8 mouse cellular contexts compared by ENCODE assay signal in genomic region chr6:85068322-85069022, GRCm38 (mm10). TPM values are rescaled to one million over a fixed set of nuclear protein-coding genes. Genes with fewer than 3 reads are reported as not detected.
DNase-seq lines count a peak whose midpoint lies in the region; ATAC-seq and TF ChIP-seq lines count a peak whose summit lies in the region.

No protein-coding gene starts in this region.

- no peak for TF ChIP-seq CTCF in small intestine, adult 2 months (IDR thresholded peaks at IDR 0.05; ENCODE audit: extremely low read depth, insufficient read length, insufficient replicate concordance, low read depth, low read length)

- no peak for ATAC-seq in heart, embryonic 15.5 days (replicated peaks; ENCODE audit: insufficient number of reproducible peaks, insufficient read depth, low FRiP score, low read depth)
- peak; percentile 41; the same call in 1 of the 2 replicates for ATAC-seq in lung, embryonic 15.5 days (ENCODE audit: borderline replicate concordance, extremely low read depth, low FRiP score, low TSS enrichment)

- peak overlapping the region; percentile 74 for H3K4me2 ChIP-seq in heart, embryonic 15.5 days
- H3K4me2 ChIP-seq in lung, embryonic 15.5 days, result peak overlapping the region; percentile 84

- 5% methylated on average over 17 of the region's 17 CpGs for WGBS in embryonic facial prominence, embryonic 10.5 days
- WGBS in heart, embryonic 15.5 days, result 6% methylated on average over 17 of the region's 17 CpGs
- WGBS in lung, embryonic 15.5 days, result 3% methylated on average over 17 of the region's 17 CpGs
- 4% methylated on average over 17 of the region's 17 CpGs for WGBS in small intestine, adult 2 months

- peak; percentile 27 for DNase-seq in adrenal gland, postnatal 10 days
- DNase-seq in adrenal gland, adult 2 months, result no peak
- peak; percentile 28 for DNase-seq in CD4-positive, CD25-positive, alpha-beta regulatory T cell, adult 2 months (ENCODE audit: low read depth, low spot score)
- DNase-seq in embryonic facial prominence, embryonic 10.5 days (ENCODE audit: low spot score), result no peak
- DNase-seq in layer of hippocampus, adult 18-20 months (ENCODE audit: low spot score in 2 of 2), result peak; percentile 30 to 83

- peaks cover 7% of the 10 kb centered on the region for H3K27me3 ChIP-seq in embryonic facial prominence, embryonic 10.5 days (replicated peaks; ENCODE audit: low read depth, poor library complexity, severe bottlenecking)
- H3K27me3 ChIP-seq in heart, embryonic 15.5 days, result no peaks in the 10 kb centered on the region
- no peaks in the 10 kb centered on the region for H3K27me3 ChIP-seq in lung, embryonic 15.5 days
- H3K27me3 ChIP-seq in small intestine, adult 2 months (ENCODE audit: control insufficient read depth, insufficient read depth, low read length), result no peaks in the 10 kb centered on the region

- H3K9ac ChIP-seq in heart, embryonic 15.5 days, result peak overlapping the region; percentile 80
- peak overlapping the region; percentile 82 for H3K9ac ChIP-seq in lung, embryonic 15.5 days

- H3K36me3 ChIP-seq in embryonic facial prominence, embryonic 10.5 days (replicated peaks), result no peaks in the 10 kb centered on the region
- H3K36me3 ChIP-seq in heart, embryonic 15.5 days, result no peaks in the 10 kb centered on the region
- no peaks in the 10 kb centered on the region for H3K36me3 ChIP-seq in lung, embryonic 15.5 days
- H3K36me3 ChIP-seq in small intestine, adult 2 months (ENCODE audit: control insufficient read depth, insufficient read depth, low read length), result no peaks in the 10 kb centered on the region

- TF ChIP-seq POLR2A in small intestine, adult 2 months (IDR thresholded peaks at IDR 0.05; ENCODE audit: low read depth, low read length), result no peak

- H3K4me1 ChIP-seq in embryonic facial prominence, embryonic 10.5 days, result peaks cover 14% of the 10 kb centered on the region
- peaks cover 14% of the 10 kb centered on the region for H3K4me1 ChIP-seq in heart, embryonic 15.5 days (replicated peaks)
- peaks cover 8% of the 10 kb centered on the region for H3K4me1 ChIP-seq in lung, embryonic 15.5 days
- H3K4me1 ChIP-seq in small intestine, adult 2 months (ENCODE audit: control insufficient read depth, insufficient read depth, insufficient read length, low read length), result no peaks in the 10 kb centered on the region

- no peaks in the 10 kb centered on the region for H3K9me3 ChIP-seq in embryonic facial prominence, embryonic 10.5 days
- no peaks in the 10 kb centered on the region for H3K9me3 ChIP-seq in heart, embryonic 15.5 days (replicated peaks)
- H3K9me3 ChIP-seq in lung, embryonic 15.5 days, result no peaks in the 10 kb centered on the region

- H3K27ac ChIP-seq in embryonic facial prominence, embryonic 10.5 days (replicated peaks), result peak overlapping the region; percentile 88
- H3K27ac ChIP-seq in heart, embryonic 15.5 days, result peak overlapping the region; percentile 72
- H3K27ac ChIP-seq in lung, embryonic 15.5 days, result peak overlapping the region; percentile 78
- H3K27ac ChIP-seq in small intestine, adult 2 months (ENCODE audit: insufficient read depth, low read depth, low read length), result peak overlapping the region; percentile 62

- H3K4me3 ChIP-seq in embryonic facial prominence, embryonic 10.5 days, result peak overlapping the region; percentile 95
- peak overlapping the region; percentile 81 for H3K4me3 ChIP-seq in heart, embryonic 15.5 days
- peak overlapping the region; percentile 80 for H3K4me3 ChIP-seq in lung, embryonic 15.5 days
- H3K4me3 ChIP-seq in small intestine, adult 2 months (ENCODE audit: low read depth, low read length), result peak overlapping the region; percentile 96

RNA-seq across cellular contexts. Expression of gene Exoc6b, which starts 0.8 kb away (rescaled TPM):
- 10 to 100 TPM; 27.3 to 40.3 TPM for total RNA-seq in adrenal gland, postnatal 10 days (2021)
- total RNA-seq in adrenal gland, adult 2 months (2021), result 10 to 100 TPM; 42.8 to 45.1 TPM
- 5.8 and 7.4 TPM in 2 replicates for polyA plus RNA-seq in adrenal gland, adult 2 months (2012; rRNA removed)
- 26.2 and 27.4 TPM in 2 replicates for polyA plus RNA-seq in embryonic facial prominence, embryonic 10.5 days (2016; fragmentation: Nextera tagmentation; extraction: Ambion mirVana)
- 15.2 and 17.1 TPM in 2 replicates for polyA plus RNA-seq in heart, embryonic 15.5 days (2015; fragmentation: Nextera tagmentation; extraction: Ambion mirVana)
- 100 to 1,000 TPM; 127 to 135 TPM for total RNA-seq in layer of hippocampus, adult 18-20 months (2021)
- polyA plus RNA-seq in lung, embryonic 15.5 days (2015; fragmentation: Nextera tagmentation; extraction: Ambion mirVana), result 29.5 and 34.2 TPM in 2 replicates
- 2.8 and 7.0 TPM in 2 replicates for polyA plus RNA-seq in small intestine, adult 2 months (2012; rRNA removed)

Comparison
In these comparisons a context has a peak if more than half of its experiments do, and no peak if none do; other contexts are left out.
1. DNase-seq: peak in adrenal gland, postnatal 10 days (single experiment), CD4-positive, CD25-positive, alpha-beta regulatory T cell, adult 2 months (single experiment) and layer of hippocampus, adult 18-20 months (2 of 2); none in adrenal gland, adult 2 months (single experiment) and embryonic facial prominence, embryonic 10.5 days (single experiment).
2. Peak in every context shown above with its lines, with median percentiles within 50 percentile points of each other: H3K27ac ChIP-seq and H3K4me3 ChIP-seq.